Mouse (Mus musculus): Measurements from ENCODE around the gene Cplx3. TPM values are rescaled to one million over a fixed set of nuclear protein-coding genes. Genes with fewer than 3 reads are reported as not detected.
A peak's percentile ranks its signal among the peaks of the same experiment; 100 is the strongest.

Gene Cplx3
- total RNA-seq, 2 experiments from 2014 or later, result 2.7 to 3.0 TPM

GRCm38 (mm10) chr9:57639661-57640328 is 33.7 kb upstream of the Cplx3 start:
- no peak for DNase-seq (ENCODE audit: extremely low spot score in 1 of 2, low spot score in 1 of 2)

GRCm38 (mm10) chr9:57638651-57639459 is 32.8 kb upstream of the Cplx3 start:
- no peak for DNase-seq (ENCODE audit: extremely low spot score in 1 of 2, low spot score in 1 of 2)

GRCm38 (mm10) chr9:57637741-57638322 is 31.8 kb upstream of the Cplx3 start:
- DNase-seq (ENCODE audit: extremely low spot score in 1 of 2, low spot score in 1 of 2), result no peak

- DNase-seq (ENCODE audit: extremely low spot score in 1 of 2, low spot score in 1 of 2), result no peak
Measured at GRCm38 (mm10) chr9:57637272-57637671, 31.2 kb upstream of the Cplx3 start.

GRCm38 (mm10) chr9:57633481-57634024 is 27.5 kb upstream of the Cplx3 start:
- DNase-seq (ENCODE audit: extremely low spot score in 1 of 2, low spot score in 1 of 2), result no peak

- DNase-seq (ENCODE audit: extremely low spot score in 1 of 2, low spot score in 1 of 2), result peak; percentile 87 to 92
Measured at GRCm38 (mm10) chr9:57629118-57629874, 23.2 kb upstream of the Cplx3 start.

GRCm38 (mm10) chr9:57628717-57629116 is 22.6 kb upstream of the Cplx3 start:
- DNase-seq (ENCODE audit: extremely low spot score in 1 of 2, low spot score in 1 of 2), result no peak

GRCm38 (mm10) chr9:57627892-57628291 is 21.8 kb upstream of the Cplx3 start:
- DNase-seq (ENCODE audit: extremely low spot score in 1 of 2, low spot score in 1 of 2), result no peak

- DNase-seq (ENCODE audit: extremely low spot score in 1 of 2, low spot score in 1 of 2), result no peak
Measured at GRCm38 (mm10) chr9:57627191-57627590, 21.1 kb upstream of the Cplx3 start.

- DNase-seq (ENCODE audit: extremely low spot score in 1 of 2, low spot score in 1 of 2), result no peak
Measured at GRCm38 (mm10) chr9:57625674-57626500, 19.8 kb upstream of the Cplx3 start.

GRCm38 (mm10) chr9:57624295-57624694 is 18.2 kb upstream of the Cplx3 start:
- no peak for DNase-seq (ENCODE audit: extremely low spot score in 1 of 2, low spot score in 1 of 2)

GRCm38 (mm10) chr9:57620674-57621073 is 14.6 kb upstream of the Cplx3 start, which contains the start of gene Lman1l:
Gene Lman1l (minus strand): TSS chr9:57620774.
- no peak for DNase-seq (ENCODE audit: extremely low spot score in 1 of 2, low spot score in 1 of 2)

- DNase-seq (ENCODE audit: extremely low spot score in 1 of 2, low spot score in 1 of 2), result no peak
Measured at GRCm38 (mm10) chr9:57618854-57619253, 12.8 kb upstream of the Cplx3 start.

- DNase-seq (ENCODE audit: extremely low spot score in 1 of 2, low spot score in 1 of 2), result no peak
Measured at GRCm38 (mm10) chr9:57617556-57618169, 11.6 kb upstream of the Cplx3 start.

GRCm38 (mm10) chr9:57614786-57615185 is 8.7 kb upstream of the Cplx3 start:
- DNase-seq (ENCODE audit: extremely low spot score in 1 of 2, low spot score in 1 of 2), result no peak

- DNase-seq (ENCODE audit: extremely low spot score in 1 of 2, low spot score in 1 of 2), result no peak
Measured at GRCm38 (mm10) chr9:57613975-57614374, 7.9 kb upstream of the Cplx3 start.

GRCm38 (mm10) chr9:57612587-57612986 is 6.5 kb upstream of the Cplx3 start:
- no peak for DNase-seq (ENCODE audit: extremely low spot score in 1 of 2, low spot score in 1 of 2)

GRCm38 (mm10) chr9:57610359-57610826 is 4.3 kb upstream of the Cplx3 start:
- DNase-seq (ENCODE audit: extremely low spot score in 1 of 2, low spot score in 1 of 2), result no peak

- no peak for DNase-seq (ENCODE audit: extremely low spot score in 1 of 2, low spot score in 1 of 2)
Measured at GRCm38 (mm10) chr9:57609803-57610202, 3.7 kb upstream of the Cplx3 start.

All from layer of hippocampus, postnatal 25 days (tissue).